Mouse (Mus musculus): ENCODE results near the gene Foxn4. TPM values are rescaled to one million over a fixed set of nuclear protein-coding genes. Genes with fewer than 3 reads are reported as not detected.

Gene Foxn4
- polyA plus RNA-seq, 1 experiment from 2014 or later, result 12.4 TPM

GRCm38 (mm10) chr5:114226051-114226450 lies 47.6 kb downstream of the Foxn4 start:
- no peak overlapping the region for H3K4me2 ChIP-seq (replicated peaks)
- no peak overlapping the region for H3K27ac ChIP-seq (replicated peaks)
- H3K4me3 ChIP-seq, result no peak overlapping the region
- H3K9me3 ChIP-seq, result peaks cover 21% of the 10 kb centered on the region
- no peak for ATAC-seq (ENCODE audit: low FRiP score, low read depth)
- no peaks in the 10 kb centered on the region for H3K36me3 ChIP-seq
- no peaks in the 10 kb centered on the region for H3K27me3 ChIP-seq
- 92% methylated on average over 7 of the region's 7 CpGs for WGBS
- no peaks in the 10 kb centered on the region for H3K4me1 ChIP-seq
- no peak overlapping the region for H3K9ac ChIP-seq (replicated peaks)

GRCm38 (mm10) chr5:114218771-114219170 lies 54.8 kb downstream of the Foxn4 start:
- Histone ChIP-seq H3K9me3 (0 out of 2 replicates have a peak, but pooled peaks cover under 1% of the 10 kb centered on the region), H3K27ac (replicated peaks) (no peak overlapping the region), H3K4me2 (replicated peaks) (no peak overlapping the region), H3K9ac (replicated peaks) (no peak overlapping the region), H3K36me3 (no peaks in the 10 kb centered on the region), H3K27me3 (no peaks in the 10 kb centered on the region), H3K4me3 (no peak overlapping the region), H3K4me1 (no peaks in the 10 kb centered on the region)
- no peak for ATAC-seq (ENCODE audit: low FRiP score, low read depth)
- 82% methylated on average over 14 of the region's 14 CpGs for WGBS

- Histone ChIP-seq H3K27me3 (no peaks in the 10 kb centered on the region), H3K36me3 (no peaks in the 10 kb centered on the region), H3K27ac (replicated peaks) (no peak overlapping the region), H3K4me2 (replicated peaks) (no peak overlapping the region), H3K4me1 (no peaks in the 10 kb centered on the region), H3K4me3 (no peak overlapping the region), H3K9ac (replicated peaks) (no peak overlapping the region), H3K9me3 (no peaks in the 10 kb centered on the region)
- no peak for ATAC-seq (ENCODE audit: low FRiP score, low read depth)
- WGBS, result 74% methylated on average over 10 of the region's 10 CpGs
Measured at GRCm38 (mm10) chr5:114213183-114213582, 60.4 kb downstream of the Foxn4 start.

- WGBS, result 88% methylated on average over 2 of the region's 2 CpGs
- no peak for ATAC-seq (ENCODE audit: low FRiP score, low read depth)
- Histone ChIP-seq H3K9ac (replicated peaks) (no peak overlapping the region), H3K4me2 (replicated peaks) (no peak overlapping the region), H3K4me1 (no peaks in the 10 kb centered on the region), H3K9me3 (no peaks in the 10 kb centered on the region), H3K27me3 (no peaks in the 10 kb centered on the region), H3K36me3 (no peaks in the 10 kb centered on the region), H3K4me3 (no peak overlapping the region), H3K27ac (replicated peaks) (no peak overlapping the region)
Measured at GRCm38 (mm10) chr5:114206158-114206557, 67.4 kb downstream of the Foxn4 start.

Other genes starting within 250 kb of the Foxn4 start
- 17.5 and 19.4 TPM in 2 replicates for gene Usp30, start 208.3 kb downstream of the Foxn4 start, polyA plus RNA-seq (2016; fragmentation: Nextera tagmentation; extraction: Ambion mirVana)
- 47.6 and 51.7 TPM in 2 replicates for gene Svop, start 182.2 kb downstream of the Foxn4 start, polyA plus RNA-seq (2016; fragmentation: Nextera tagmentation; extraction: Ambion mirVana)
- gene Alkbh2, start 145.6 kb downstream of the Foxn4 start, polyA plus RNA-seq (2016; fragmentation: Nextera tagmentation; extraction: Ambion mirVana), result 8.9 and 12.7 TPM in 2 replicates
- 40.2 and 41.6 TPM in 2 replicates for gene Ung, start 143.4 kb downstream of the Foxn4 start, polyA plus RNA-seq (2016; fragmentation: Nextera tagmentation; extraction: Ambion mirVana)
- 2.5 and 3.1 TPM in 2 replicates for gene Acacb, start 127.3 kb downstream of the Foxn4 start, polyA plus RNA-seq (2016; fragmentation: Nextera tagmentation; extraction: Ambion mirVana)
- gene Myo1h, start 15.4 kb upstream of the Foxn4 start, polyA plus RNA-seq (2016; fragmentation: Nextera tagmentation; extraction: Ambion mirVana), result 0.40 and 0.68 TPM in 2 replicates
- 107 and 111 TPM in 2 replicates for gene Kctd10, start 106.7 kb upstream of the Foxn4 start, polyA plus RNA-seq (2016; fragmentation: Nextera tagmentation; extraction: Ambion mirVana)
- 57.4 and 59.4 TPM in 2 replicates for gene Ube3b, start 106.8 kb upstream of the Foxn4 start, polyA plus RNA-seq (2016; fragmentation: Nextera tagmentation; extraction: Ambion mirVana)
- 26.2 and 27.0 TPM in 2 replicates for gene Mmab, start 170.3 kb upstream of the Foxn4 start, polyA plus RNA-seq (2016; fragmentation: Nextera tagmentation; extraction: Ambion mirVana)
- gene Mvk, start 170.5 kb upstream of the Foxn4 start, polyA plus RNA-seq (2016; fragmentation: Nextera tagmentation; extraction: Ambion mirVana), result 51.0 and 58.9 TPM in 2 replicates